Mouse (Mus musculus): Measurements from ENCODE around the gene Ap1g2.

The Ap1g2 gene

DNA sequence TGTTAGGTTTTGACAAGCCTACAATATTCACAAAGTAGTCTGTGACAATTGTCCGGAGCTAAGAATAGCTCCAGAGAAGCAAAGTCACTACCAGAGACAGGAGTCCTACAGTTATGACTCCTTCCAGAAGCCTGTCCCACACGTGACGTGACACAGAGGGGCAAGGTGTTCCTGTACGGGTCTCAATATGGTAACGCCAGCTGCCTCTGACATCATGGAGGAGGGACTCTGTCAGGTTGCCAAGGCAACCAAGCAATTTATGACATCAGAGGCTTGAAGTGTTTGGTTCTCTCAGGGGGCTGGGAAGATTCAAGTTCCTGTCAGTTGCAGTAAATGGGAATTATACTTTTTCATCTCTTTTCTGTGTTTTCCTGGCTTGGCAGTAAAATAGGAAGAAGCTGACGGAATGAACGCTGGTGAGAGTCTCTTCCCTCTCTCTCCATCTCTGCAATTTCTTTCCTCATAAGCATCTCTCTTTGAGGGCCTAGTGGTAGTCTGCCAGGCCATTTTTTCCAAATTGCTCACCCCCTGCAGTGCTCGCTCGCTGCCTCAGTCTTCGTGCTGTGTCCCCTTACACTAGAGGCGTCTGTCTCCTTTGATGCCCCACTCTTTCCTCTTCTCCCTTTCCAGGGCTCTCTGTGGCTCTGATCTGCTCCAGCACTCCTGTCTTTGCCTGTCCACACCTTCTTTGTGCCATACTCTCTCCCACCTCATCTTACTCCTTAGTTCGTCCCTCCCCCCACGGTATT is 17.0 kb downstream of the Ap1g2 start:
- DNase-seq (ENCODE audit: low read depth, low spot score): peak; percentile 78

- DNase-seq (ENCODE audit: low read depth, low spot score): no peak
Observed at GRCm38 (mm10) chr14:55086009-55086514, 20.3 kb downstream of the Ap1g2 start.

DNA sequence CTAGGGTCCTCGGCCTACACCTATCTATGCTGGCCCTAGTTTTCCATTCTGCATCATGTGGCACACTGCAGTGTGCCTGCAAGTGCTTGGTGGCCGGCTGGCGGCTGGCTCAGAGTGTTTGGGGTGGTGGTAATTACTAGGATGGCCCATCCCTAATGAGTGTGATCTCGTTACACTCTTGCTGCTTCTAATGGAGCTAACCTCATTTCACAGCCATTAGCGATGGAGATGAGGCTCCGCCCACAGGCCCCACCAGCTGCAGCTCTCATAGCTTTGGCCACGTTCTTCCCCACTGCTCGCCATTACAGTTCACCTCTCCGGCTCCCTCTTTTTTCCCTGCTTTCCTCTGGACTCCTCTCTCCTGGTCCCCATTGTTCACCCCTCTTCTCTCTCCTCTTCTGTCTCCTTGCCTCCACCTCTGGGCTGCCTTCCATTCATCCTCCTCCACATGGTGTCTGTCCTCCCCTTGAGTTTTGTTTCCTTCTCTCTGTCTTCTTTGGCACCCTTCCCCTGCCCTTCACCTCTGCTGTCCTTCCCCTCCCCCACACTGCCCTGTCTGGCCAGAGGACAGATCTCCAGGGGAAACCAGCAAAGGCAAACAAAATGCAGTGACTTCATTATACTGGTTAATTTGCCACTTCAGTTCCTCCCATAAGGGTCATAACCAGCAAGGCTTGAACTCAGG is 20.9 kb downstream of the Ap1g2 start:
- no peak for DNase-seq (ENCODE audit: low read depth, low spot score)

DNA sequence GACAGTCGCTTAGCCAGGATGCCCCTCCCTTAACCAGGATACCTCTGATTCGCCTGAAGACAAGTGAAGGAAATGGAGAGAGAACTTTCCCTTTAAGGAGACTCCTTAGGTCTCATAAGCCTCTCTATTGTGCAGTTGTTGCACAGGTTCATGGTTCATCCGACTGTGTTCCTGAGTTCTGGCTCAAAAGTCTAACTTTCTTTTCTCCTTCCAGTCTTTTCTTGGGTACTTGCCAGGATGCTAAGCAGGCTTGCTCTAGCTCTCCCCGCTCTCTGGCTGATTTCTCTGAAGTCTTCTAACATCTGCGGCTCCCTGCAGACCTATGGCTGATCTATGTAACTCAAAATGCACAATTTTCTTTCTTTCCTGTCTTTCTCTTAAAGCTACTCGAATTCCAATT is 22.9 kb downstream of the Ap1g2 start:
- no peak for DNase-seq (ENCODE audit: low read depth, low spot score)

DNA sequence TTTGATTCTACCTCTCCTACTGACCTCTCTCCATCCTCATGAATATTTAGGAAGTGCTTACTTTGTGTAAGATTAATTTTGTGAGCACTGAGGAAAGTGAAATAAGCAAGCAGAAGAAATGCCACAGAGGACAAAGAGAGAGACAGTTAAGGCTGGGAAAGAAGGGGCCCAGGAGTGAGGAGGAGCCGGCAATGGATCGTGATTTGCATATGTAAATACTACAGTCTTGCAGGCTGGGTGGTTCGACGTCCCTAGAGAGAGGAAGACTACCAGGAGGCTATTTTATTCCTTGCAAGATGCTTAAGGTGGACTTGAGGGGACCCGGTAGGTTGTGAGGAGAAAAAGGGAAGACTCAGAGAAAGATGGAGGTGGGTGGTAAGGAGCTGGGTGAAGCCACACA is 25.3 kb downstream of the Ap1g2 start:
- no peak for DNase-seq (ENCODE audit: low read depth, low spot score)

- no peak for DNase-seq (ENCODE audit: low read depth, low spot score)
Observed at GRCm38 (mm10) chr14:55079214-55079970, 27.0 kb downstream of the Ap1g2 start.

DNA sequence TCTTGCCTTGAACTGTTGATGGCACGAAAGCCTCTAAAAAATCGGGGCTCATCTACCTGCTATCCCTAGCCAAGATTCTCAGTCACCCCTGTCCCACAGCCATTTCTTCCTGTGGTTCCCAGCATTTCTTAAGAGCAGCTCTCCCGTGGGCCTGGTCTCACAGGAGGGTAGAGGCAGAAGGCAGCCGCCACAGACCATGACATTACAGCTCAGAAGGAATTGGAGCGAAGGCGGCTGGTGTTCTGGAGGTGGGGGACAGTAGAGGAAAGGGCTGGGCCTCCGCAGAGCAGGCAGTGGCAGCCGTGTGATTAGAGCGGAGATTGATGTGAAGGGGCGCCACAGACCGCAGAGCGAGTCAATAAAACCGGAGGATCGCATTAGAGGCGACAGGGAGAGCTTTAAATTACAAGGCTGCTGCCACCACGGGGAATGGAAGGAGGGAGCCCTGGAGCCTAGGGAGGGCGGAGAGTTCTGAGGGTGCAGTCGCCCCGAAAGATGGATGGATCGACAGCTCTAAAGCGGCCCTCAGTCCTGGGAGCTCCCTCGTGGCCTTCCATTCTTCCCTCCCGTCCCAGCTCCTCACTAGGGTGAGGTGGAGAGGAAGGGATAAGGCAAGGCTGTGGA is 27.9 kb downstream of the Ap1g2 start:
- DNase-seq (ENCODE audit: low read depth, low spot score): no peak

- no peak for DNase-seq (ENCODE audit: low read depth, low spot score)
Observed at GRCm38 (mm10) chr14:55077481-55078365, 28.7 kb downstream of the Ap1g2 start.

DNA sequence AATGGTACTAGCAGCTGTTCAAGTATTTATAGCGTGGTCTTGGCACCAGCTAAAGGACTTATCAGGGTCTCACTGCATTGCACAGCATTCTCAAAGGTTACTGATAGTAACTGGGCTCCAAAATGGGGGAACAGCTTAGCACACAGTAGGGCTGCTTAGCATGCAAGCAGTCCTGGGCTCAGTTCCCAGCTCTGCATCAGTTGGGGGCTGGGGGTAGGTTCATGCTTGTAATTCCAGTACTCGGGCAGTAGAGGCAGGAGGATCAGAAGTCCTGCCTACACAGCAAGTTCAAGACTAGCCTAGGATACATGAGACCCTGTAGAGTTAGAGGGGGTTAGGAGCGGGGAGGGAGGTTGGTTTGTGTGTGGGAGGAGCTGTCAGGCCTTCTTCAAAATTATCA is 29.4 kb downstream of the Ap1g2 start:
- DNase-seq (ENCODE audit: low read depth, low spot score): no peak

DNA sequence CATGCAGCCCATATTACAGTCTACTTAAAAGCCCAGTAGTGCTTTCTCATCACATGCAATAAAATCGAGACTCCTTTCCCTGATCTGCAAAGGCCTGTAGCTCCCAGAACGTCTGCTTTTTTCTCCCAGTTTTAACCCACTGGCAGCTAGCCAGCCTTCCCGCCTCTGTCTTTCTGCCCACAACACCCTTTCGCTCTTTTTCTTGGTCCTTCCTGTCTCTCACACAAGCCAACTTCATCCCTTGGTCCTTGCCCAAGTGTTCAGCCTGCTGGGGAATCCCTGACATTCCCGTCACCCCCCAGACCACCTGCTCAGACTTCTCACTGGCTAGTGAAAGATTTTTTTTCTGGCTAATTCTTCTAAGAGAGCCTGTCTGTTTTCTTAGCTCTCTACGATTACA is 30.2 kb downstream of the Ap1g2 start:
- no peak for DNase-seq (ENCODE audit: low read depth, low spot score)

DNA sequence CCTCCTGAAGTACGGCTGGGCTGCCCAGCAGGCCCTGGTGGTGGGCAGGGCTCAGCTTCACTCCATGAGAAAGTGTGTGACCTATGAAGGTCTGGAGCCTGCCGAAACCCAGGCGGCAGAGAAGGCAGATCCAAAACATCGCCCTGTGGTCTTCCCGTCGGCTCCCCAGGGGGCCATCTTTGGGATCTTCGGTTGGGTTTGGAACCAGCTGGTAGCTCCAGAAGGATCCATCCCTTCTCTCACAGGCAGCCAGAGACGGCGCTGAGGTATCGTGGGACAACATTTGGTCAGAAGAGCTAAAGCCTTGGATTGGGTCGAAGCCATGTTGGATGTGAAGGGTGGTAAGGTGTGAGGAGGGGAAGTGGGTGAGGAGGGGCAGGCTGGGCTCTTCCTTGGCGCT is 32.0 kb downstream of the Ap1g2 start:
- DNase-seq (ENCODE audit: low read depth, low spot score): no peak

DNA sequence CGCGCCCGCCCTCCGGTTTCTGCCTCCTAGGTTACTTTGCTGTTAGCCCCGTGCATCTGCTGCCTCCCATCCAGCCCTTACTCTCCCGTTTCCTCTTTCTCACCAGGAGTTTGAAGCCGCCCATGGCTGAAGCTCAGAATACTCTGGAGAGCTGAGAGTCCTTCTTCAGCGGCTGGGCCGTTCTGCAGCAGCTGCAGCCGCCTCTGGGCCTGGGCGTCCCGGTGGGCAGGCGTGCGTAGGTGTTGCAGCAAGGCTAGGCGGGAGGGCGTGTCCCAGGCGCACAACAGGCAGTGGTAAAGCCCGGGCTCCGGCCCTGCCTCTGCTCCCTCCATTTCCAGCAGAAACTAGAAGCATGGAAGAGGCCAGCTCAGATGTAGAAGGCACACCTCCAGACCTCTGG is 34.6 kb downstream of the Ap1g2 start:
- DNase-seq (ENCODE audit: low read depth, low spot score): no peak

GRCm38 (mm10) chr14:55066042-55066441 is 40.4 kb downstream of the Ap1g2 start:
- DNase-seq (ENCODE audit: low read depth, low spot score): no peak

DNA sequence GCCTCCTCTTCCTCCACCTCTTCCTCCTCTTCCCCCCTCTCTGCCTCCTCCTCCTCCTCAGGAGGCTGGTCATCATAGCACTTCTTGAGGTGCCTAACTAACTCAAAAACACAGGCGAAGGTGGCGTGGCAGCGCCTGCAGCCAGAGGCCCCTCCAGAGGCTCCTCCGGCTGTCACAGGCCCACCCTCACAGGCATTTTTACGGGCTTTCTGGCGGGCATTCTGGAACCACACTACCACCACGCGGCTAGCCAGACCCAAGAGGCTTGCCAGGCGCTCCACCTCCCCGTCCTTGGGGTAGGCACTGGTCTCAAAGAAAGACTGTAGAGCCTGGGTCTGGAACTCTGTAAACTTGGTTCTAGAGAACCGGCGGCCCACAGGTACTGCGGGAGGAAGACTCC is 41.0 kb downstream of the Ap1g2 start:
- no peak for DNase-seq (ENCODE audit: low read depth, low spot score)

- no peak for DNase-seq (ENCODE audit: low read depth, low spot score)
Observed at GRCm38 (mm10) chr14:55064481-55065370, 41.7 kb downstream of the Ap1g2 start.

DNA sequence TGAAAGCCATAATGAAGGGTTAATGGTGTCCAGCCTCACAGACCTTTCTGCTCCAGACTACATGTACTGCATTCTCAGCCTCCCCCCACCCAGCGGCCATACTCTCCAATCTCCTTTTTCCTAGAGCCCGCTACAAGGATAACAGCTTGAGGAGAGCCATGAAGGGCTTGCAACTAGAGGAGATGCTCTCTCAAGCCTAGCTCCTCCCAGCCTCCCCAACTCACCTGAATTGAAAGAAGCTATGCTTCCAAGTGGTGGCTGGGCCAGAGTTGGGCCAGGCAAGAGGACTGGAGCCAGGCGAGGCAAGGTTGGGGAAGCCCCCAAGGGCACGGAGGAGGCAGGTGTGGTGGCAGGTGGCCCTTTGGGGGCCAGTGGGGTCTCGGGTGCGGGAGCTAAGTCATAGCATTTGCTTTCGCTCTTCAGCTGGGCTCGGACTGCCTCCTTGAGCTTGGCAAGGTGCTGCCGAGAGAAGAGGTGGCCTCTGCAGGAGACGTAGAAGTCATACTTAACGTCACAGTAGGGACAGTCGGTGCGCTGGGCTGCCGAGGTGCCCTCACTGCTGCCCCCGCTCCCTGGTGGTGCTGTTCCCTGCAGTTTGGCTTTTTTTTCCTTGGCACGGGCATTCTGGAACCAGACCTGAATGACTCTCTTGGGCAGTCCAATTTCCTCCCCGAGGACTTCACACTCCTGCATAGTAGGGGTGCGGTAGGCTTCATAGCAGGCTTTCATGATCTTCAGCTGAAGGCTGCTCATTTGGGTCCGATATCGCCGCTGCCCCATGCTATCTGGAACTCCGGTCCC is 42.6 kb downstream of the Ap1g2 start:
- no peak for DNase-seq (ENCODE audit: low read depth, low spot score)

DNA sequence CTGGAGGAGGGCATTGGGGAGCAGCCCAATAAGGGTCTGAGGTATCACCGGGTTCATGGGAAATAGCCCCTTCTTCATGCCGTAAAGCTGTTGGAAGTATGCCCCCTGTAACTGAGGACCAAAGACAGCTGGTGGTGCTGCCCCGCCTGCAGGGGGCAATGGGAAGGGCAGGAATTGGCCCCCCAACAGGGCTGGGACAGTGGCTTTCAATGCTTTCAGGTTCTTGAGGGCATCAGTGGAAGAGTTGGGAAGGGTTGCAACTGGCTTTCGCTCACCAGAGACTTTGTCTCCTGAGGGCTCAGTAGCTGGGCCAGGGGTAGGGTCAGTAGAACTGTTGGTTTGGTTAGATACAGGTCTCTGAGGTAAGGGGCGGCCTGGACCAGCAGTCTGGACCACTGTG is 43.3 kb downstream of the Ap1g2 start:
- DNase-seq (ENCODE audit: low read depth, low spot score): no peak

GRCm38 (mm10) chr14:55062626-55063025 is 43.8 kb downstream of the Ap1g2 start:
- DNase-seq (ENCODE audit: low read depth, low spot score): no peak

GRCm38 (mm10) chr14:55061845-55062244 is 44.5 kb downstream of the Ap1g2 start:
- DNase-seq (ENCODE audit: low read depth, low spot score): no peak

All from telencephalon, adult 2 months (tissue).